9 mouse cellular contexts compared by ENCODE assay signal in the genomic region with DNA sequence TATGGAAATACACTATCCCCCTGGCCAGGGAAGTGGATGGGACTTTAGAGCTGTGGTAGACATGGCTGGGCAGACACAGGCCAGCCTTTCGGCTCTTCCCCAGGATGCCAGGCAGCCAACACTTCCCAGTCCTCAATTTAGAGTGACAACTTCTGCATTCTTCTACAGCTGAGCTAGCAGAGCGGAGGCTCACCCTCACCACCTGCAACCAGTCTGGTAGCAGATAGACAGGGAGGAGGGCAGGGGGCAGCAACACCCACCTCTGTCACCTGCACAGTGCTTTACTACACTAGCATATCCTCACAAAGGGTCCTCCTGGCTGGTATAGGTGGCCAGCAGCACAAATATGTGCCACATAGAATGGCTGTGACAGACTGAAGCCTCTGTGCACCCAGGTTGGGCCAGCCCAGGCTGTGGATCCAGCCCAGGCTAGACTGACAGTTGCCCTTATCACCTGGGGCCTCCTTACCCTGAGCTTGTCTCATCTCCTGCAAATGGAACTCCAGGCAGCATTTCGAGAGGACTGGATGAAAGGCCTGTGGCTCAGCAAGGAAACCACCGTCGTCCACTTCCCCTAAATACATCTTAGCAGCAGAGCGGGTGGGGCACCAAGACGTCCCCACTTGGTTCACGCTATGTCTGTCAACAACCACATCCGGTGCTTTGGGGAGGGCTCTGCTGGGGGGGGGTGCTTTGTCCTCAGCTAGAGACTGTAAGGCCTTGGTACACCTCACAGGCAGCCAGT. TPM values are rescaled to one million over a fixed set of nuclear protein-coding genes. Genes with fewer than 3 reads are reported as not detected.
DNase-seq lines count a peak whose midpoint lies in the region; ATAC-seq and TF ChIP-seq lines count a peak whose summit lies in the region.
"Had no signal": no experiment of that assay in that cellular context is flagged by ENCODE, and none has a peak within 500 bp of the region (broad histone marks: within the 10 kb centered on the region; RNA-seq: fewer than 3 reads in every experiment).

No protein-coding gene starts in this region.

- H3K9ac ChIP-seq in hindbrain, embryonic 16.5 days (ENCODE audit: low read depth, low read length), result no peak overlapping the region

- H3K27ac ChIP-seq in left cerebral cortex, adult 2 months, result peak overlapping the region; percentile 32; the same call in 1 of the 2 replicates
- no peak overlapping the region for H3K27ac ChIP-seq in hindbrain, embryonic 16.5 days (ENCODE audit: low read depth, low read length)

- ATAC-seq in granulocyte monocyte progenitor cell, adult 5-6 weeks (replicated peaks; ENCODE audit: poor library complexity, severe bottlenecking), result peak; percentile 89
- no peak for ATAC-seq in hindbrain, embryonic 16.5 days

- H3K4me1 ChIP-seq in megakaryocyte, embryonic 14.5 days, result peaks cover 98% of the 10 kb centered on the region
- no peaks in the 10 kb centered on the region; the same call in 1 of the 2 replicates for H3K4me1 ChIP-seq in hindbrain, embryonic 16.5 days (ENCODE audit: control insufficient read depth, insufficient read depth, low read depth, low read length)

- peaks cover 86% of the 10 kb centered on the region for H3K36me3 ChIP-seq in megakaryocyte, embryonic 14.5 days (replicated peaks; ENCODE audit: low read length)
- H3K36me3 ChIP-seq in hindbrain, embryonic 16.5 days (ENCODE audit: control insufficient read depth, insufficient read depth, low read length), result no peaks in the 10 kb centered on the region

- H3K9me3 ChIP-seq in megakaryocyte, embryonic 14.5 days, result no peaks in the 10 kb centered on the region
- no peaks in the 10 kb centered on the region for H3K9me3 ChIP-seq in hindbrain, embryonic 16.5 days (ENCODE audit: control insufficient read depth, low read length)

- DNase-seq in left cerebral cortex, adult 2 months (ENCODE audit: extremely low spot score in 1 of 2, low spot score in 2 of 2), result no peak
- DNase-seq in left cerebral cortex, postnatal 4 days, result no peak
- peak; percentile 81 to 82 for DNase-seq in thymus, postnatal 10 days (ENCODE audit: low spot score in 2 of 2)
- DNase-seq in cerebellum, adult 11-12 months, result no peak
- no peak for DNase-seq in layer of hippocampus, adult 18-20 months (ENCODE audit: low spot score in 2 of 2)
- DNase-seq: right cerebral cortex, postnatal 14 days had no signal

- TF ChIP-seq CTCF in left cerebral cortex, adult 2 months (IDR thresholded peaks at IDR 0.05), result no peak

- intact Hi-C loops in left cerebral cortex, adult 2 months (cut with DNase I), result no loop called here
- intact Hi-C loops in left cerebral cortex, postnatal 4 days (cut with DNase I), result no loop called here

- H3K4me2 ChIP-seq in hindbrain, embryonic 16.5 days (ENCODE audit: low read length), result no peak overlapping the region

- H3K27me3 ChIP-seq in megakaryocyte, embryonic 14.5 days (replicated peaks), result no peaks in the 10 kb centered on the region
- peaks cover 9% of the 10 kb centered on the region for H3K27me3 ChIP-seq in hindbrain, embryonic 16.5 days (replicated peaks; ENCODE audit: control insufficient read depth, insufficient read depth, low read length)

- WGBS in hindbrain, embryonic 16.5 days, result 77% methylated on average over 9 of the region's 9 CpGs

- no peak overlapping the region for H3K4me3 ChIP-seq in left cerebral cortex, adult 2 months
- H3K4me3 ChIP-seq in megakaryocyte, embryonic 14.5 days (replicated peaks), result peak overlapping the region; percentile 91
- H3K4me3 ChIP-seq in hindbrain, embryonic 16.5 days (ENCODE audit: low read length), result no peak overlapping the region

RNA-seq across cellular contexts. Expression of a gene that starts 6.0 kb away (rescaled TPM):
- 1 to 10 TPM; 1.8 to 2.2 TPM for total RNA-seq in left cerebral cortex, adult 2 months (2021)
- total RNA-seq in left cerebral cortex, postnatal 4 days (2021), result under 1 TPM; 0.54 to 0.58 TPM
- total RNA-seq in granulocyte monocyte progenitor cell, adult 5-6 weeks (2014; fragmentation: Nextera tagmentation), result 6.8 and 9.0 TPM in 2 replicates
- 3.0 and 5.7 TPM in 2 replicates for total RNA-seq in granulocyte monocyte progenitor cell, adult 5-6 weeks (2017)
- 289 and 697 TPM in 2 replicates for polyA plus RNA-seq in megakaryocyte, embryonic 14.5 days (2012; ENCODE audit: insufficient read depth, low replicate concordance)
- polyA plus RNA-seq in hindbrain, embryonic 16.5 days (2015; fragmentation: Nextera tagmentation; extraction: Ambion mirVana), result 0.56 and 0.85 TPM in 2 replicates
- 1 to 10 TPM; 1.9 to 2.2 TPM for total RNA-seq in layer of hippocampus, adult 18-20 months (2021)

RNA-seq across cellular contexts. Expression of a gene that starts 26.7 kb away (rescaled TPM):
- total RNA-seq in left cerebral cortex, adult 2 months (2021), result 10 to 100 TPM; 10.8 to 11.4 TPM
- 10 to 100 TPM in 1 of 2 experiments, 1 to 10 TPM in 1; 7.6 to 12.6 TPM for total RNA-seq in left cerebral cortex, postnatal 4 days (2021)
- 24.3 and 26.4 TPM in 2 replicates for total RNA-seq in granulocyte monocyte progenitor cell, adult 5-6 weeks (2014; fragmentation: Nextera tagmentation)
- total RNA-seq in granulocyte monocyte progenitor cell, adult 5-6 weeks (2017), result 22.3 and 22.4 TPM in 2 replicates
- 534 and 845 TPM in 2 replicates for polyA plus RNA-seq in megakaryocyte, embryonic 14.5 days (2012; ENCODE audit: insufficient read depth, low replicate concordance)
- polyA plus RNA-seq in hindbrain, embryonic 16.5 days (2015; fragmentation: Nextera tagmentation; extraction: Ambion mirVana), result 37.7 and 38.8 TPM in 2 replicates
- total RNA-seq in layer of hippocampus, adult 18-20 months (2021), result 10 to 100 TPM; 11.8 to 13.0 TPM

RNA-seq across cellular contexts. Expression of a gene that starts 55.2 kb away (rescaled TPM):
- 10 to 100 TPM; 17.8 to 19.7 TPM for total RNA-seq in left cerebral cortex, adult 2 months (2021)
- 10 to 100 TPM; 17.2 to 17.4 TPM for total RNA-seq in left cerebral cortex, postnatal 4 days (2021)
- total RNA-seq in granulocyte monocyte progenitor cell, adult 5-6 weeks (2014; fragmentation: Nextera tagmentation), result 52.5 and 96.9 TPM in 2 replicates
- 44.6 and 48.6 TPM in 2 replicates for total RNA-seq in granulocyte monocyte progenitor cell, adult 5-6 weeks (2017)
- polyA plus RNA-seq in megakaryocyte, embryonic 14.5 days (2012; ENCODE audit: insufficient read depth, low replicate concordance), result 422 and 866 TPM in 2 replicates
- polyA plus RNA-seq in hindbrain, embryonic 16.5 days (2015; fragmentation: Nextera tagmentation; extraction: Ambion mirVana), result 35.5 and 40.2 TPM in 2 replicates
- 10 to 100 TPM; 19.5 to 19.9 TPM for total RNA-seq in layer of hippocampus, adult 18-20 months (2021)

Comparison
In these comparisons a context has a peak if more than half of its experiments do, and no peak if none do; other contexts are left out.
1. DNase-seq: peak in thymus, postnatal 10 days (2 of 2); none in left cerebral cortex, adult 2 months (0 of 2), left cerebral cortex, postnatal 4 days (single experiment), cerebellum, adult 11-12 months (single experiment) and layer of hippocampus, adult 18-20 months (0 of 2).